Mouse (Mus musculus): Measurements from ENCODE around the gene Uhrf1. TPM values are rescaled to one million over a fixed set of nuclear protein-coding genes. Genes with fewer than 3 reads are reported as not detected.

The Uhrf1 gene
- total RNA-seq, 2 experiments from 2014 or later, result 1.3 to 2.1 TPM

DNA sequence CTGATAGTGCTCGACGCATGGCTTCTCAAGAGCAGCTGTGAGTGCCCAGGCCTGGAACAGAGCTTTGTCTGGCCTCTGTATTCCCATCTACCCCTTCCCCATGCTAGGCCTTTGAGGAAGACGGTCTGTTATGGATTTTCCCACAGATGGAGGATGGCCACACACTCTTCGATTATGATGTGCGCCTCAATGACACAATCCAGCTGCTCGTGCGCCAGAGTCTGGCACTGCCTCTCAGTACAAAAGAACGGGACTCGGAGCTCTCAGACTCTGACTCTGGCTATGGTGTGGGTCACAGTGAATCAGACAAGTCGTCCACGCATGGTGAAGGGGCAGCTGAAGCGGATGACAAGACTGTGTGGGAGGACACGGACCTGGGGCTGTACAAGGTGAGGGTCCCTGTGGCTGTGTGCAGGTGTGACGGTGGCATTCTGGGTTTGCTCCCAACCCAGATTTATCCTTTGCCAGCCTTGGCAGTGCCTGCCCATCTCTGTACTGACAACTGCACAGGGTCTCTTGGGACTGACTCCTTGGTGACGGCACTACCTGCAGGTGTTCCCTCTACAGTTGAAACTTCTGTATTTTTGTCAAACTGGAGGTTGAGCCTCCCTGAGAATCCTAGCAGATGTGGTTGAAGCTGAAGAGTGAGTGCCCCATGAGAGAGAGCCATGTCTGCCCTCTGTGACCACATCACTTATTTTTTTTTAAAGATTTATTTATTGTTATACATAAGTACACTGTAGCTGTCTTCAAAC lies 6.2 kb downstream of the Uhrf1 start:
- TF ChIP-seq CTCF (IDR thresholded peaks at IDR 0.05), result no peak
- no peak for DNase-seq
- no peak overlapping the region for H3K4me3 ChIP-seq
- intact Hi-C loops (cut with DNase I), result no loop called here
- H3K27ac ChIP-seq, result no peak overlapping the region

- DNase-seq, result no peak
- H3K4me3 ChIP-seq, result no peak overlapping the region
- intact Hi-C loops (cut with DNase I), result no loop called here
- TF ChIP-seq CTCF (IDR thresholded peaks at IDR 0.05), result no peak
- H3K27ac ChIP-seq, result no peak overlapping the region
Observed at GRCm38 (mm10) chr17:56324419-56324818, 21.3 kb downstream of the Uhrf1 start.

DNA sequence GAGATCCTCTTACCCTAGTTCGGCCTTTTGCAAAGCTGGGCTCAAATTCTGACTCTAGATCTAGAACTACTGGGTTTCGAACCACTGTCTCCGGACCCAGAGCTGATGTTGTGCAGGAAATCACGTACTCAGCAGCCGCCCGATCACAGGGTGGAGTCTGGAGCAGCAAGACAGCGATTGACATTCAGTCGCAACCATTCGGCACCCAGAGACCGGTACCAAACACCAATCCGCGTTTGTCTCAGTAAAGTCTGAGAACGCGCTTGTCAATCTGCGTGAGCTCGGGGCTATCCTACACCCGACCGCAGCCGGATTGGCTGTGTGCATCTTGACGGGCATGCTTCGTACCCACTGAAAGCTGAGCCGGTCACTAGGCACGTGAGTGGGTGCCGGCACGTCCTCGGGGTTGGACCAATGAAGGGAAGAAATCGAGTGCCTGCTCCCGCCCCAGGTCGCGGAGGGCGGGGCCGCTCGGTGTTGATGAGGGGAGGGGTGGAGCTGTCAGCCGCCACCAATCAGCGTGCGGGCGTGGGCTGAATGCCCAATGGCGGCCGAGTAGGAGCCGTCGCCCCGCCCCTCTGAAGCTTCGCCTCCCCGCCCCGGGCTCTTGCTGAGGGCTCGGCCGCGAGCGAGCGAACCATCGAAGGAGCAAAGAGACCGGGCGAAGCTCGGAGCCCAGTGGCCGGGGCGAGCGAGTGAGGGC lies 22.5 kb downstream of the Uhrf1 start, which contains the start of gene Kdm4b:
Kdm4b (plus strand) TSS at position 613 of the 703 bp plus-strand sequence.
- DNase-seq, result peak; percentile 100
- intact Hi-C loops (cut with DNase I), result no loop called here
- no peak for TF ChIP-seq CTCF (IDR thresholded peaks at IDR 0.05)
- Histone ChIP-seq H3K4me3 (peak within 1 kb of the TSS; percentile 92), H3K27ac (peak within 1 kb of the TSS; percentile 97)

DNA sequence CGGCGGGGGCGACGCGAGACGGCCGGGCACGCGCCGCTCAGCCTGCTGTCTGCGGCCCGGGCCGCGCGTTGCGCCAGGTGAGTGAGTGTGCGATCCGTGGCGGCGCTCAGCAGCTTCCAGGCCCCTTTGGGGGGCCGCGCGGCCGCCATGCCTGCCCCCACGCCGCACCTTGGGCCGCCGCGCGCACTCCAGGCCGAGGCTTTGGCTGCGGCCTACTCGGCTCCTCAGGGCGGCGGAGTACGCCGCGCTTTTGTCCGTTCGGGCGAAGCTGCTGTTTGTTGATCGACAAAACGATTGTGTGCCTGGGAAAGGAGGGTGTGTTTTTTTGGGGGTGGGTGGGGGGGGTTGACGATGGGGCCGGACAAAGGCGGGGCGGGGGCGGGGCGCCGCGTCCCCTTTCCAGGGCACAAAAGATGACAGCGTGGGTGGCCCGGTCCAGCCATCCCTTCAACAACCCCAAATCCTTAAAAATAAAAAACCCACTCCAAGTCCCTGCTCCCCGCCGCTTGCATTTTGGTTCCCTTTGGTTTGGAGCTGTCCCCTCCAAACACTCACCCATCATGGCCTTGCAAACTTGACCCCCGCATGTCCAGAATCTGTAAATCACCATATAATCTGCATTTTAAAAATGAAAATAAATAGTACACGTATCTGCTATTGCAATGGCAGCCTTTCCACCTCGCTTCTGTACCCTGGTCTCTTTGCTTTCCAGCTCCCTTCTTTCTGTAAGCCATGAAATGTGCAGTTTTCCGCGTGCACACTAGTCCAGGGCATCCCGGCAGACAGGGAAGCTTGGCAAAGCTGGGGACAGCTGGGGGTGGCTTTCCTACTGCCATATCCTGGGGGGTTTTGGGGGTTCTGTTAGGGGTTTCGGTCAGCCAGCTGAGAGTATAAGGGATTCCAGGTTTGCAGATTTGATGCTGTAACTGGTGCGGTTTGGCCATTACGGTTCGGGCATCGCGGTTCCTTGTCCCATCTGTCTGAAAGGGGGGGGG lies 23.3 kb downstream of the Uhrf1 start:
- DNase-seq, result peak; percentile 46
- Histone ChIP-seq H3K27ac (peak overlapping the region; percentile 97), H3K4me3 (peak overlapping the region; percentile 92)
- intact Hi-C loops (cut with DNase I), result no loop called here
- no peak for TF ChIP-seq CTCF (IDR thresholded peaks at IDR 0.05)

GRCm38 (mm10) chr17:56329267-56329666 lies 26.1 kb downstream of the Uhrf1 start:
- Histone ChIP-seq H3K27ac (no peak overlapping the region), H3K4me3 (no peak overlapping the region)
- intact Hi-C loops (cut with DNase I), result no loop called here
- TF ChIP-seq CTCF (IDR thresholded peaks at IDR 0.05), result no peak
- no peak for DNase-seq

- DNase-seq, result no peak
- Histone ChIP-seq H3K4me3 (no peak overlapping the region), H3K27ac (peak overlapping the region; percentile 57; the same call in 1 of the 2 replicates)
- intact Hi-C loops (cut with DNase I), result loop anchor here (10.0 kb wide), 1 partner anchor 196 kb away; no protein-coding TSS in a partner anchor
- no peak for TF ChIP-seq CTCF (IDR thresholded peaks at IDR 0.05)
Observed at GRCm38 (mm10) chr17:56330345-56330744, 27.2 kb downstream of the Uhrf1 start.

- Histone ChIP-seq H3K4me3 (no peak overlapping the region), H3K27ac (peak overlapping the region; percentile 57)
- DNase-seq, result peak; percentile 80
- no peak for TF ChIP-seq CTCF (IDR thresholded peaks at IDR 0.05)
- intact Hi-C loops (cut with DNase I), result loop anchor here (10.0 kb wide), 1 partner anchor 196 kb away; no protein-coding TSS in a partner anchor
Observed at GRCm38 (mm10) chr17:56331256-56331655, 28.1 kb downstream of the Uhrf1 start.

DNA sequence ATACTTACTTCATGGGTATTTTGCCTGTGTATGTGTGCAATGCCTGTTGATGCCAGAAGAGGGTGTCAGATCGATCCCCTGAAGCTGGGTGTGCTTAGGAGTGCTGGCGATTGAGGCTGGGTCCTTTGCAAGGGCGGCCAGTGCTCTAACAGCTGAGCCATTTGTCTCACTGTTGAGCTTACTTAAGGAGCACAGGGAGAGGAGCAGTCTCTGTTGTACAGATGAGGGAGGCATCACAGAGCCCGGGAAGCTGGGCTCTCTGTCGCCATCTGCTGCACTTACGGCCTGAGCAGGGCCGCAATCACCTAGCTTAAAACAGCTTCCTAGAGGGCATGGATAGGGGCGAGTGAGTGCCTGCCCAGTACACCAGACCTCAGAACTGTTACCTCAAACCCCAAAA lies 29.9 kb downstream of the Uhrf1 start:
- DNase-seq, result no peak
- intact Hi-C loops (cut with DNase I), result loop anchor here (10.0 kb wide), 1 partner anchor 198 kb away; no protein-coding TSS in a partner anchor
- no peak overlapping the region for H3K27ac ChIP-seq
- H3K4me3 ChIP-seq, result no peak overlapping the region
- TF ChIP-seq CTCF (IDR thresholded peaks at IDR 0.05), result peak; percentile 43

DNA sequence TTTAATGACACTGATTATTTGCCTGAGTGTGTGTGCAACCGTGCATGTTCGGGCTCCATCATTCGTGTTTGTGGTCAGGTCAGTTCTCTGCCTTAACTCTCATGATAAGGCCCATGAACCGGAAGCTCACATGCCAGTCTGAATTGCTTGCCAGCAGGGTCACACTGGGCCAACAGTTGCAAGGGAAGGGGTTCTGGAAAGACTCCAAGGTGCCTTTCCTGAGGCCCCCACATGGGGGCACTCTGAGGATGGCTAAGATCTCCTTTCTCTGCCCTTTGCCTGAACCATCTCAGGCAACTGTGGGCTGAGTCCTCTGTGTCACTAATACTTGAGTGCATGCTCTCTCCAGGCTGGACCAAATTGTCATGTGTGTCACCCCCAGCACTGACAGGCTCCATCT lies 34.1 kb downstream of the Uhrf1 start:
- no peak overlapping the region for H3K4me3 ChIP-seq
- intact Hi-C loops (cut with DNase I), result loop anchor here (10.0 kb wide), 1 partner anchor 202 kb away; no protein-coding TSS in a partner anchor
- peak overlapping the region; percentile 35; the same call in 1 of the 2 replicates for H3K27ac ChIP-seq
- peak; percentile 67 for DNase-seq
- peak; percentile 79 for TF ChIP-seq CTCF (IDR thresholded peaks at IDR 0.05)

- Histone ChIP-seq H3K27ac (peak overlapping the region; percentile 35; the same call in 1 of the 2 replicates), H3K4me3 (no peak overlapping the region)
- intact Hi-C loops (cut with DNase I), result loop anchor here (10.0 kb wide), 1 partner anchor 203 kb away; no protein-coding TSS in a partner anchor
- TF ChIP-seq CTCF (IDR thresholded peaks at IDR 0.05), result no peak
- DNase-seq, result no peak
Observed at GRCm38 (mm10) chr17:56337791-56338190, 34.7 kb downstream of the Uhrf1 start.

DNA sequence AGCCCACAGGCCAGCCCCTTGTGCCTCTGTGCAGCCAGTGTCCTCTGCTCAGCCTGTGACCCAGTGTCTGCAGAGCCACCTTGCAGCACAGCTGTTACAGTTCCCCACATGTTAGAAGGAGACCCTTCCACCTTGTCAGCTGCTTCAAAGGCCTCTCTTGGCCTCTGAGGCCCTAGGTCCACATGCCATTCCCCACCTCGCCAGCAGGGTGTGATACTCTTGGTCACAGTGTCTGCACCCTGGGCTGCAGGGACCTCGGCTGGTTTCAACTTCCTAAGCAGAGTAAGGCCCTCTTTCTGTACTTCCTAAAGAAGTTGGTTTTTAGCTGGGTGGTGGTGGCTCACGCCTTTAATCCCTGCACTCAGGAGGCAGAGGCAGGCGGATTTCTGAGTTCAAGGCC lies 35.8 kb downstream of the Uhrf1 start:
- intact Hi-C loops (cut with DNase I), result loop anchor here (10.0 kb wide), 1 partner anchor 204 kb away; no protein-coding TSS in a partner anchor
- Histone ChIP-seq H3K27ac (no peak overlapping the region), H3K4me3 (no peak overlapping the region)
- peak; percentile 59 for TF ChIP-seq CTCF (IDR thresholded peaks at IDR 0.05)
- peak; percentile 51 for DNase-seq

- TF ChIP-seq CTCF (IDR thresholded peaks at IDR 0.05), result no peak
- intact Hi-C loops (cut with DNase I), result no loop called here
- H3K27ac ChIP-seq, result peak overlapping the region; percentile 59
- DNase-seq, result no peak
- no peak overlapping the region for H3K4me3 ChIP-seq
Observed at GRCm38 (mm10) chr17:56340717-56341116, 37.6 kb downstream of the Uhrf1 start.
